Mouse (Mus musculus): ENCODE results near the gene Tmem82. TPM values are rescaled to one million over a fixed set of nuclear protein-coding genes. Genes with fewer than 3 reads are reported as not detected.

Tmem82 gene
- polyA plus RNA-seq, 1 experiment: 29.0 TPM

DNA sequence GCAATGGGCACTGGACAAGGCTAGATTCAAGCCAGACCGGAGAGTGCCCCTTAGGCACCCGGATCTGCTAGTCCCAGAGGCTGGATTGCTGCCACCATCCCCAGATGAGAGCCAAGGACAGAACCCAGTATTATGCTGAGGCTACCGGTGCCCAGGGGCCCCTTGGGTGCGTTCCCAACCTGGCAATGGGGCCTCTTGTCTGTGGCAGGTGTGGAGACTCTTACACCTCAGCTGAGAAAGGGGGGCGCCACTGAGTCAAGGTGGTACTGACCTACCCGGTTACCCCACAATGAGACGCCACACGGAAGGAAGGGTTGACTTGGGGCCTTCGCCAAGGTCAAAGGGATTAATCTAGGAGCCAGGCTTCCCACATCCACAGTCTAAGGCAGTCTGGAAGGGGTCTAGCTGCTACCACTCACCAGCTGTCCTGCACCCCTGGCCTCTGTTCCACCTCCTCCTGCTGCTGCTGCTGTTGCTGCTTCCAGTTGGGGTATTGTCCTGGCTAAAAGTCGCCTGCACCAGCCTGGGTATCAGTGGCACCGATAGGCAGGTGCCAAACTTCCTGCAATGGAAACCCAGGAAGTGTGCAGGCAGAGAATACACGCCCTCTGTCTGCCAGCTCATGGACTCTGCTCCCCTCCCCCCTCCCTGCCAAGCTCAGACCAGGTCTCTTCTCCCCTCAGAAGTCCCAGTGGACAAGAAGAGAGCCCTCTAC is 17.1 kb downstream of the Tmem82 start:
- Histone ChIP-seq H3K36me3 (ENCODE audit: control insufficient read depth, insufficient read depth, low read length) (no peaks in the 10 kb centered on the region), H3K4me3 (ENCODE audit: insufficient read depth, low read depth, low read length) (no peak overlapping the region), H3K27ac (ENCODE audit: insufficient read depth, low read depth, low read length) (peak overlapping the region; percentile 70; the same call in 1 of the 2 replicates), H3K4me1 (ENCODE audit: control insufficient read depth, insufficient read depth, low read length) (peaks cover 34% of the 10 kb centered on the region), H3K27me3 (replicated peaks; ENCODE audit: control insufficient read depth, insufficient read depth, low read length) (no peaks in the 10 kb centered on the region; the same call in 1 of the 2 replicates)
- 68% methylated on average over 12 of the region's 12 CpGs for WGBS
- TF ChIP-seq POLR2A (IDR thresholded peaks at IDR 0.05; ENCODE audit: low read depth, low read length) (no peak), CTCF (conservative IDR thresholded peaks at IDR 0.05; ENCODE audit: insufficient read depth, insufficient read length, low read depth, low read length) (no peak)
- no peak for DNase-seq

DNA sequence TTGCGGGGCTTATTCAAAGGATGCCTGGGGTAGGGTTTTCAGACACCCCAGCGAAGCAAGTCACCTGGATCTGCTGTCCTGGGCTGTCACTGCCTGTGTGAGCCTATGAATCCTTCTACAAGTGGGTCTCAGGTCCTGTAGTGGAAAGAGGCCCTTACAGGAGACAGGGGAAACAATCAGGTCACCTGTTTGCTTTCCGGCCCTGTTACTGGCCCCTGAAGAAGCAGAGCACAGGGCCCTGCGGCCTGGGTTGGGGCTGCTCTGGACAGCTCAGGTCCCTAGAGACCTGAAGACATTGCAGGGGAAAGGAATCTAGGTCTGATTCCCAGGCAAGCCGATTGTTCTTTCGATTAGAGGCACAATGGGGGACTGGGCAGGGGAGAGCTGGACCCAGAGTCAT is 18.1 kb downstream of the Tmem82 start:
- TF ChIP-seq POLR2A (IDR thresholded peaks at IDR 0.05; ENCODE audit: low read depth, low read length) (no peak), CTCF (conservative IDR thresholded peaks at IDR 0.05; ENCODE audit: insufficient read depth, insufficient read length, low read depth, low read length) (no peak)
- Histone ChIP-seq H3K27ac (ENCODE audit: insufficient read depth, low read depth, low read length) (no peak overlapping the region), H3K4me3 (ENCODE audit: insufficient read depth, low read depth, low read length) (no peak overlapping the region), H3K4me1 (ENCODE audit: control insufficient read depth, insufficient read depth, low read length) (peaks cover 27% of the 10 kb centered on the region), H3K36me3 (ENCODE audit: control insufficient read depth, insufficient read depth, low read length) (no peaks in the 10 kb centered on the region), H3K27me3 (replicated peaks; ENCODE audit: control insufficient read depth, insufficient read depth, low read length) (no peaks in the 10 kb centered on the region; the same call in 1 of the 2 replicates)
- 70% methylated on average over 6 of the region's 6 CpGs for WGBS
- no peak for DNase-seq

DNA sequence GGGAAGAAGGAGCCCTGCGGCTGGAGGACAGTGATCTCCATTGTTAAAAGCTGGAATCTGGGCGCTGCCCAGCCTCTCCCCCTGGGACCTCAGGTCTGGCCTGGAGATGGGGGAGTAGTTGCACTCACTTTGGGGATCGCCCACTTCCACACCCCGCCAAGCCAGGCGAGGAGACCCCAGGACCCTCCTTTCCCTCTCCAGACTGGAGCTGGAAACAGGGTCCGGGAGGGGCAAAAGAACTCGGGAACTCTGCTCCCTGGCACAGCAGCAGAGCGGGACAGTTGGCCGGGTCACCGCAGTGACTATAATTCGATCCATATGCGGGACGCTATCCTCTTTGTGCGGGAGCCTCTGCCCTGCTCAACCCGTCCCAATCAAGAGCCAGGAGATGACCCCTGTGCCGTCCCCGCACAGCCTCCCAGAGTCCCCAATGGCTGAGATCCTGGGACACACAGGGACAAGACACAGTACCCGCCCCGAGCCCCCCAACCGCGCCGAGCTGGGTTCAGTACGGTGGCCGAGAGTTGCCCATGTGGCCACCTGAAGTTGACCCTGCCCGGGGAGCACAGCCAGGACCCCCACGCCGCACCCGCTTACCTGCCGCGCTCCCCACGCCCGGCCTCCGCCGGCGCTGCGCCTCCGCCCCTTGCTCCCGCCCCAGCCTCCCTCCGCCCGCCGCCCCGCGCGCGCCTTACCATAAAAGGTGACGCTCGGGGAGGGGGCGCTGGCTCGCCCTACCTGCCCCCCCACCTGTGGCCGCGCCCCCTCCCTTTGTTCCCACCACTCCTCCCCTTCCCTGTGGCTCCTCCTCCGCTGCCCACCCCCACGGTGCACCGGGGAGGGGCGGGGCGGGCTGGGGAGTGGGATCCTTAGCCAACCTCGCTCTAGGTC is 18.9 kb downstream of the Tmem82 start:
- Histone ChIP-seq H3K4me3 (ENCODE audit: insufficient read depth, low read depth, low read length) (peak overlapping the region; percentile 52), H3K36me3 (ENCODE audit: control insufficient read depth, insufficient read depth, low read length) (no peaks in the 10 kb centered on the region)

DNA sequence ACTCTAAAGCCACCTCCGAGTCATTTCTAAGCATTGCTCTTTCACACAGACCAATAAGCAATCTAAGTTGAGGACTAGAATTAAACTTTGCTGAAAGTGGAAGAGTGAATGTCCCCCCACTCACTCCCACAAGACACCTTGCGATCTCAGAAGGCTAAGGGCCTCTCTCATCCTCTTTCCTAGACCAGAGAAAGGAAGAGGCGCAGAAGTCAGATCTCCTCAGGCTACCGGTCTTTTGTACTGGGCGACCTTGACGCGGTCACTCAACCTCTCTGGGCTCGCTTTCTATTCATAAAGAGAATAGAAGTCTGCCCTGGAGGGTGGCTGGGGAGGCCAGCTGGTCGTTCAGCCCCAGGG is 19.6 kb downstream of the Tmem82 start:
- TF ChIP-seq CTCF (conservative IDR thresholded peaks at IDR 0.05; ENCODE audit: insufficient read depth, insufficient read length, low read depth, low read length): no peak
- no peak for TF ChIP-seq POLR2A (IDR thresholded peaks at IDR 0.05; ENCODE audit: low read depth, low read length)
- H3K36me3 ChIP-seq (ENCODE audit: control insufficient read depth, insufficient read depth, low read length): no peaks in the 10 kb centered on the region
- H3K27ac ChIP-seq (ENCODE audit: insufficient read depth, low read depth, low read length): peak overlapping the region; percentile 53
- peak overlapping the region; percentile 52 for H3K4me3 ChIP-seq (ENCODE audit: insufficient read depth, low read depth, low read length)
- DNase-seq: no peak
- whole genome bisulfite sequencing: 14% methylated on average over 9 of the region's 9 CpGs
- peaks cover 13% of the 10 kb centered on the region for H3K4me1 ChIP-seq (ENCODE audit: control insufficient read depth, insufficient read depth, low read length)
- no peaks in the 10 kb centered on the region; the same call in 1 of the 2 replicates for H3K27me3 ChIP-seq (replicated peaks; ENCODE audit: control insufficient read depth, insufficient read depth, low read length)

More for the DNA sequence above, 18.9 kb downstream of the Tmem82 start:
- no peak for TF ChIP-seq CTCF (conservative IDR thresholded peaks at IDR 0.05; ENCODE audit: insufficient read depth, insufficient read length, low read depth, low read length)
- TF ChIP-seq POLR2A (IDR thresholded peaks at IDR 0.05; ENCODE audit: low read depth, low read length): no peak
- no peaks in the 10 kb centered on the region; the same call in 1 of the 2 replicates for H3K27me3 ChIP-seq (replicated peaks; ENCODE audit: control insufficient read depth, insufficient read depth, low read length)
- peak overlapping the region; percentile 53 for H3K27ac ChIP-seq (ENCODE audit: insufficient read depth, low read depth, low read length)
- DNase-seq: no peak
- peaks cover 20% of the 10 kb centered on the region for H3K4me1 ChIP-seq (ENCODE audit: control insufficient read depth, insufficient read depth, low read length)
- 3% methylated on average over 57 of the region's 57 CpGs for WGBS

DNA sequence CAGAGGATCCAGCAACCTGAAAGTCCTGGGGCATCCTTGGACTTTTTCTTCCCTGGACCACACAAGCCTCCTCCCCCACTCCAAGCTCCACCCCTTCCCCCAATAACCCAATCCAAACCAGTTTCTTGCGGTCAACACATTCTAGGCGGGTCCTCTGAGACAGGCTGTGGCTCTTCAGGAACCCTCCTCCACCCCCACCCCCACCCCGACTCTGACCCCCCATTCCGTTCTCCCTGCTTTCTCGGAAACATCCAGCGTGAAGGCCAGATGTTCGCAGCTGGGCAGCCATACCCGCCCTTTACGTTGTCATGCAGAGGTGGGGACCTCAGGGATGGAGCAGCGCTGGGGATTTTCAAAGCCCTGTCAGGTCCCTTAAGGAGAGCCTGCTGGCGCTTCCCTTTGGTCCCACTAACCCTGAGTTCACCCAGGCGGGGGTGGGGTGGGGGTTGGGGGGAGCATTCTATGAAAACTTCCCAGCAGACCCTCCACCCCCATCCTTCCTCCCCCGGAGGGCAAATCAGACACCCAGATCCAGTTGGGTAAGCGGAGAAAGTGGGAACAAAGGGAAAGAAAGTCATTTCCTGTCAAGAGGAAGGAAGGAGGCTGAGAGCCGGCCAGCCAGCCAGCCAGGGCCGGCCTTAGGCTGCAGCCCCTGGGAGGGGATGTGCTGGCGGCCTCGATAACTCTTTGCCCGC is 20.1 kb downstream of the Tmem82 start:
- Histone ChIP-seq H3K4me1 (ENCODE audit: control insufficient read depth, insufficient read depth, low read length) (peaks cover 12% of the 10 kb centered on the region), H3K4me3 (ENCODE audit: insufficient read depth, low read depth, low read length) (peak overlapping the region; percentile 52), H3K36me3 (ENCODE audit: control insufficient read depth, insufficient read depth, low read length) (no peaks in the 10 kb centered on the region), H3K27ac (ENCODE audit: insufficient read depth, low read depth, low read length) (peak overlapping the region; percentile 53), H3K27me3 (replicated peaks; ENCODE audit: control insufficient read depth, insufficient read depth, low read length) (no peaks in the 10 kb centered on the region; the same call in 1 of the 2 replicates)
- no peak for TF ChIP-seq CTCF (conservative IDR thresholded peaks at IDR 0.05; ENCODE audit: insufficient read depth, insufficient read length, low read depth, low read length)
- peak; percentile 14 for TF ChIP-seq POLR2A (IDR thresholded peaks at IDR 0.05; ENCODE audit: low read depth, low read length)
- DNase-seq: peak; percentile 58
- 19% methylated on average over 19 of the region's 19 CpGs for WGBS

DNA sequence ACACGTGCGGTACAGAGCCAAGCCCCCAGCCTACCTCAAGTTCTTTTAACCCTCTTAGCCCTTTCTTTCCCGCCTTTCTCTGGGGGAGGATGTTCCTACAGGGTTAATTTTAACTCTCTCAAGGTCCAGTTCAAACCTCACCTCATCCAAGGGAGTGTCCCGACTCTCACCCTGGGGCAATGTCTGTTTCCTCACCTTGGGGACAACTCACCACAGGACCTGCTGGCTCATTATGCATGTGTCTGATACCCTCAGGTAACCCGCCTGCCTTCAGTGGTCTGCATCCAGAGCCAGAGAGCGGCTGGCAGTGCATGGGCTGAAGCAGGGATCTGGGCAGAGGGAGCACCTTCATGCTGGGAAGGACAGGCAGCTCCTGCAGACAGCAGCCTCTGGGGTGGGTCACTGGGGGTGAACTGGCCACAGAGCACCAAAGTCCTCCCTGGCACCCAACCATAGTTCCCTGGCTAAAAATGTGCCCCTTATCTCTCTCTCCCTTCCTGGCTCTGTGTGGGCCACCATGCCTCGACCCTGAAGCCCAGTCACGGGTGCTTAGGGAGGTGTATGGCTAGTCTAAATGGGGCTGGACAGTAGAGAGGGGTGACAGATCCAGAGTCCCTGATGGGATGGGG is 21.6 kb downstream of the Tmem82 start:
- no peak for DNase-seq
- 84% methylated on average over 8 of the region's 8 CpGs for WGBS
- Histone ChIP-seq H3K27me3 (replicated peaks; ENCODE audit: control insufficient read depth, insufficient read depth, low read length) (no peaks in the 10 kb centered on the region; the same call in 1 of the 2 replicates), H3K4me1 (ENCODE audit: control insufficient read depth, insufficient read depth, low read length) (peaks cover 9% of the 10 kb centered on the region; the same call in 1 of the 2 replicates), H3K36me3 (ENCODE audit: control insufficient read depth, insufficient read depth, low read length) (no peaks in the 10 kb centered on the region), H3K27ac (ENCODE audit: insufficient read depth, low read depth, low read length) (no peak overlapping the region), H3K4me3 (ENCODE audit: insufficient read depth, low read depth, low read length) (no peak overlapping the region)
- TF ChIP-seq POLR2A (IDR thresholded peaks at IDR 0.05; ENCODE audit: low read depth, low read length) (no peak), CTCF (conservative IDR thresholded peaks at IDR 0.05; ENCODE audit: insufficient read depth, insufficient read length, low read depth, low read length) (no peak)

All from kidney, adult 2 months (tissue).